Mouse (Mus musculus): Measurements from ENCODE around the gene Tnfrsf19. TPM values are rescaled to one million over a fixed set of nuclear protein-coding genes. Genes with fewer than 3 reads are reported as not detected.

Tnfrsf19 gene
- total RNA-seq, 1 experiment from 2014 or later, result 71.7 TPM

DNA sequence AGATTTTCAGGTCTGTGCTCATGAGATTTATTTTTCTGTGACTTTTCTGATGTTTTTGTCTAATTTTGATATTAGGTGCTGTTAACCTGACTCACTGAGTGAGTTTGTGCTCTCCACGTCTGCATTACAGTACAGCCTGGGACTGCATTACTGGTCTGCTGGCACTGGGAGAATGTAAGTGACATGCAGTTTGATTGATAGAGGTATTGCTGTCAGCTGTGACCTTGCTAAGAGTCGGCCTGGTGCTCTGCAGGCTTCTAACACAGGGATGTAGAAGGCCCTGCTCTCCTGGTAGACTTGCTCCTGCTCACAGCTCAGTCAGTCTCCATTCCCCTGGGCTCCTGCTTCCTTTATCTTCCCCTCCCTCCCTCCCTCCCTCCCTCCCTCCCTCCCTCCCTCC, 25.3 kb downstream of the Tnfrsf19 start:
- no peak for DNase-seq

DNA sequence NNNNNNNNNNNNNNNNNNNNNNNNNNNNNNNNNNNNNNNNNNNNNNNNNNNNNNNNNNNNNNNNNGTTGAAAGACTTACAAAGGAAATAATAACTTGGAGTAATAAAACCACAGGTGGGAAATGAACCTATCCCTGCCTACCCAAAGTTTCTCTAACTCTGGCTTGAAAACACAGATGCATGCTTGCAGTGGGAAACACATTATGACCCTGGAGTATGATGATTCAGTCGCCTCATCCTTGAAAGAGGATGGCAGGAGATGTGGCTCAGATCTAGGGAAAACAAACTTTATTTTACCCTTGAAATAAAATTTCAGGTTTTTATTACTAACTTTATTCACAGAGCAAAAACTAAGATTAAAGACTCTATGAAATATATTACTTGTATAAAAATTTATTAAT, 26.4 kb downstream of the Tnfrsf19 start:
- DNase-seq, result no peak

DNA sequence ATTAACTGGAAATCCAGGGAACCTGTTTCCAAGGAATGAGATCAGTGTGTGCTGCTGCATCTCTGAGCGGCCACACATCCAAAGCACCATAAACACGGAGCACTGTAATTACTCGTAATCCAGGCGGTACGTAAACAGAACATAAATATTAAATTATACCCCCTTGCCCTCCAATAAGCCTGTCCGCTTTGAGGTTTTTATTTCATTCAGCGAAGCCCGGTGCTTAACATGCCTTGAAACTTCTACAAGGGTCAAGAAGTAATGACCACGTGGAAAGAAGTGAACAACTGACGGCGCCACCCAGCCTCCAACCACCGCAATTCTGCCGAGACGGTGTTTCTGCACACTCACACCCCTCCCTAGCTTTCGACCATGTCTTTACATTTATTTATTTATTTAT, 31.7 kb downstream of the Tnfrsf19 start:
- DNase-seq, result no peak

GRCm38 (mm10) chr14:61012397-61012931, 33.8 kb downstream of the Tnfrsf19 start:
- DNase-seq, result peak; percentile 74

DNA sequence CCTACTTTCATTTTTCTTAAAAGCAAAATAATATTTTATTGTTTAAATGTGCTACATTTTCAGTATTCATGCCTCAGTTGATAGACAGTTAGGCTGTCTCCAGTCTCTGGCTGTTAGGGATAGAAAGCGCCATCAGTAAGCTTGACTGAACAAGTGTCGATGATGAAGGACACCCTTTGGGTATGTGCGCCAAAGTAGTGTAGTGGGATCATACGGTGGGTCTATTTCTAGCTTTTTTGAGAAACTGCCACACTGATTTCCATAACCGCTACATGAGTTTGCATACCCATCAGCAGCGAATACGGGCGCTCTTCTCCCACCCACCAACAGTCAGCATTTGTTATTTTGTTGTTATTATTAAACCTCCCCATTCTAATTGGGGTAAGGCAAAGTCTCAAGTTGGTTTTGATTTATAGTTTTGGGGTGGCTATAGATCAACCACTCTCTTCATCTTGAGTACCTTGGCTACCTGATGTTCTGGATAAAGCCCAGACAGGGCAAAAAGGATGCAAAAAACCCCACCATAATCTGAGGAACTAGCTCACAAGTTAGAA, 34.6 kb downstream of the Tnfrsf19 start:
- no peak for DNase-seq

- no peak for DNase-seq
These were observed 41.0 kb downstream of the Tnfrsf19 start for GRCm38 (mm10) chr14:61005127-61005837.

- no peak for DNase-seq
These were observed 42.6 kb downstream of the Tnfrsf19 start for GRCm38 (mm10) chr14:61003676-61004075.

- DNase-seq, result no peak
These were observed 46.2 kb downstream of the Tnfrsf19 start for GRCm38 (mm10) chr14:61000072-61000471.

GRCm38 (mm10) chr14:60996556-60996955, 49.7 kb downstream of the Tnfrsf19 start:
- DNase-seq, result no peak

GRCm38 (mm10) chr14:60993506-60993905, 52.8 kb downstream of the Tnfrsf19 start:
- DNase-seq, result no peak

DNA sequence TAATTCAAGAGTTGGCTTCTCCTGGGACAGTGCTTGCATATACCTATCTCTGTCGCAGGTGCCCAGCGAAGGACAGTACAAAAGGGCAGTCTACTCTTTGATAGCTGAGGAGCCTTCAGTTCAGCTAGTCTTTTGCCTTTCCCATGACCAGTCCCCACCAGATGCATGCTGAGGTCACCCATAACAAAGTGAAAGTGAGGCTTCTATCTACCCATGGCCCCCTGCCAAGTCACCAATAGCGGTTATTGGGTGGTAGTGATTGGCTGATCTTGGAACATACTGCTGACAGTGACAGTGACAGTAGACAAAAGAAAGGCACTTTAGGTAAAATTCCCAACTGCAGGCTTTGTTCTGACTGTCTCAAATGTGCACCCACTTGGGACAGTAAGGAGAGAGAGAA, 53.2 kb downstream of the Tnfrsf19 start:
- DNase-seq, result peak; percentile 36

DNA sequence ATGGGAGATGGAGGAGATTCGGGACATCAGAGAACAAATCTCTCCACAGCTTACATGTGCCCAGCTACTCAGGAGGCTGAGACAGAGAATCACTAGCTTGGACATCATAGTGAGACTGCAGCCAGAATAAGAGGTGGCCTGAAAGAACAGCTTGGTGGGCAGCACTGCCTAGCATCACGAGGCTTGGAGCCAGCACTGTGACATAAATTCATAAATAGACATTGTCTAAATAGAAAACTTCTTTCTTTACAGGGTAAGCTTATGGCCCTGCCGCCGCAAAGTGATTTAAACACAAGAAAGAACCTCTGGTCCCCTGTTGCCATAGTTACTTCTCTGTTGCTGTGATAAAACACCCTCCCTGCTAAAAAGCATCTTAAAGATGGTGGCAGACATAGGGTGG, 54.1 kb downstream of the Tnfrsf19 start:
- DNase-seq, result no peak

- DNase-seq, result no peak
These were observed 58.1 kb downstream of the Tnfrsf19 start for GRCm38 (mm10) chr14:60988228-60988627.

DNA sequence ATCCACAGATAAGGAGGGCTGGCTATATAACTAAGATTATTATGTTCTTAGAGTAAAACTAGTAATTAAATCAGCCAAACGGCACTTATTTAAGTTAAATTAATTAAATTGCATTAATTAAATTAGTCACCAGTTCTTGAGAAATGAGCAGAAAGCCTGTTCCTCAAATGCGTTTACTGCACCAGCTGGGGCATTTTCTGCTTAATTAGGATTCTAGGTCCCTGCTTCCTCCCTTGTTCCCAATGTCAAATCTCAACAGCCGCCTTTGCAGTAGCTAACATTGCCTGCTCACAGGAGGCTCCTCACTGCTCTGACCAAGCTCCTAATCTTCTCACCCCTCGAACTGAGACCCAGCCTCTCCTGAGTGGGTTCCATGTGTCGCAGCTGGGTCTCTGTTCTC, 59.4 kb downstream of the Tnfrsf19 start:
- DNase-seq, result no peak

DNA sequence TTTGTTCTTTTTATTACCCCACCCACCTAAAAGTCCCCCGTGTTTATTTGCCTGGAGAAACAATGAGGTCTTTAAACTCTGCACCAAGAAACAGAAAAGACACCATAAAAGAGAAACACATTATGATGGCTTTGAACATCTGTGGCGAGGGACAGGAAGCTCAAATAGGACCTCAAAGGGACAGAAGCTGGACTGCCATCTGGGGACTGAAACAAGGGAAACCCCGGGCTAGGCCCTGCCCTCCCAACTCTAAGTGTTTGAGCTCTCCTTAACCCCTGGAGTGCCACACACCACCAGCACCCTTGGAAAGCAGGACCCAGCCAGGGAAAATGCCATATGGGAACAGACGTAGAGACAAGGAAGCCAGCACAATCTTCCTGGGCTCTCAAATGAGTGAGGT, 61.2 kb downstream of the Tnfrsf19 start:
- DNase-seq, result no peak

DNA sequence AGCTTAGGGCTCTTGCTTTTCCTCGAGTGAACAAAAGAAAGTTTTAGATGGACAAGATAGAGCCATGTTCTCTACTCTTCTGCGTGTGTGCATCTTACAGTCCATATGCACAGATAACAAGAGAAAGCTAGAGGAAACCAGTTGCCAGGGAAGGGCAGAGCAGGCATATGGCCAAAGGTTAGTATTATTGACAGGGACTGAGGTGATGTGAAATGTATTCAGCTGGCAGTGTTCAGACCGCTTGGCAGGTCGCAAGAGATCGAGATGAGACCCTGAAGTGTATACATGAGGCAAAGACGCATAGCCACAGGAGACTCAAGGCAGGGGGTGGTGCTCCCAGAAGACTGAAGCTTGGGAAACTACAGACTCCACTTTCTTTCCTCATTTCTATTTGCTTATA, 62.0 kb downstream of the Tnfrsf19 start:
- DNase-seq, result no peak

DNA sequence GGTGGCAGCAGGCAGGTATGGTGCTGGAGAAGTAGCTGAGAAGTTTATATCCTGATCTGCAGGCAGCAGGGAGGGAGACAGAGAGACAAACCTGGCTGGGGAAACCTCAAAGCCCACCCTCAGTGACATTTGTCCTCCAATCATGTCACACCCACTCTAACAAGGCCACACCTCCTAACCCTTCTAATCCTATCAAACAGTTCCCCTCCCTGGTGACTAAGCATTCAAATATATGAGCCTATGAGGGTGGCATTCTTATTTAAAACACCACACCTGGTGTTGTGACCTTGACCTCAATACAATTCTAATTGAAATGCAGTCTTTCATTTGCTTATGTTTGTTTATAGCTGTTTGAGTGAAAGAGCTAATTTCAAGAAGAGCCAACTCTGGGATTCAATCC, 64.2 kb downstream of the Tnfrsf19 start:
- no peak for DNase-seq

DNA sequence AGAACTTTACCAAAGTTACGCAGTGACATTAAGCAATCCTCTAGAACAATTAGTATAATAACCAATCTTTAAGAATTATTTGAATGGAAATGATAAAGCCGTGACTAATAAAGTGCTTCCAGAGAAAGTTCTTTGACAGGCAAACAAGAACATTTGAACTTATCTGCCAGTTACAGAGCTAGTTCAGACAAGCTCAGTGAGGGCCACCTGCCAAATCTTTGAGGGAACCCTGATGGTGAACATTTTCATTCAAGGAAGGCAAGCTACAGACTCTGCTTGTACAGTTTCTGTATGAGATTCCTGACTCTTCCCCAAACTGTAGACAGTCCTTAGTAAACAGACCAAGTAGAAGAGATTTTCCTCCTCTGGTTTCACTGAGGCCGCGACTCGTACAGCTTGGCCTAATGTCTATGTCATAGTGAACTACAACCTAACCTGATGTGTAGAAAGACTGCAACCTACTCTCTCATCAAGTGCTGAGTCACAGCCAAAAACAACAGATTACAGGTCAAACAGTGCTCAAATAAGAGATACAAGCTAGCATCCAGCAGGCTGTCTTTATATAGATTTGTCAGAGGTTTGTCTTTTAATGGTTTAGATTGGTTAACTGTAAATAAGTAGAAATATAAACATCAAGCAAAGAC, 65.9 kb downstream of the Tnfrsf19 start:
- no peak for DNase-seq

DNA sequence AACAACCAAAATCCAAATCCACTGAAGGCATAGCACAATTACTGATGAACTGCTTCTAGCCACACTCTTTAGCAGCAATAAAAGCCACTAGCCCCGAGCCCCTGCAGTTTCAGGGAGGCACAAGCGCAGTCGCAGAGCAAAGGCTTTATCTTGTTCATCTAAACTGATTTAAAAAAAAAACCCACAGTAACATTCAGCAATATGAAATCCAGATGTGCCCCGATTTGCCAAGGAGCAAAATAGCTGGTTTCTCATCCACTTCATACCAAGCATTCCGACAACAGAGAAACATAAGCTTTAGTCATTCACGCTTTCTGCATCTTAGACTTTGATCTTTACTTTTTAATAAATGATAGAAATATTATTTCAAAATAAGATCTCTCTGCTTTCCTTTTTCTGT, 68.2 kb downstream of the Tnfrsf19 start:
- DNase-seq, result no peak

DNA sequence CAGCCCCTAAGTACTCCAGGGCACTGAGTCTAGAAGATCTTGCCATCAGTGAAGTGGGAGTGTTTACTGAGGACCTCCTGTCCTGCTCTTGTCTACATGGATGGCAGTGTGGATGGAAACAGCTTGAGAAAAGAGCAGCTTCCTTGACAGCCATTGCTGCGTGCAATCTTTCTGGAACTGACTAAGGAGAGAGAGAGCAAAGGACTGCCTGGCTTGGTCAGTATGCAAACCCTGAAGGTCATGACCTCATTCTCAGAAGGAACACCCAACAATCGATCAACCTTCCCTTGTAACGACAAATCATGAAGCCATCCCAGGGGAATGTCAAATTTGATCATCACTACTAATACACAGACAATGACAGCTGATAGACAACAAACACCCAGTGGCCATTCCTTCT, 70.1 kb downstream of the Tnfrsf19 start:
- no peak for DNase-seq

GRCm38 (mm10) chr14:60975736-60976135, 70.6 kb downstream of the Tnfrsf19 start:
- peak; percentile 48 for DNase-seq

GRCm38 (mm10) chr14:60970961-60971360, 75.3 kb downstream of the Tnfrsf19 start:
- no peak for DNase-seq

- DNase-seq, result no peak
These were observed 80.2 kb downstream of the Tnfrsf19 start for GRCm38 (mm10) chr14:60966061-60966460.
